Mouse (Mus musculus): ENCODE measurements around the gene Pcsk4.

DNA sequence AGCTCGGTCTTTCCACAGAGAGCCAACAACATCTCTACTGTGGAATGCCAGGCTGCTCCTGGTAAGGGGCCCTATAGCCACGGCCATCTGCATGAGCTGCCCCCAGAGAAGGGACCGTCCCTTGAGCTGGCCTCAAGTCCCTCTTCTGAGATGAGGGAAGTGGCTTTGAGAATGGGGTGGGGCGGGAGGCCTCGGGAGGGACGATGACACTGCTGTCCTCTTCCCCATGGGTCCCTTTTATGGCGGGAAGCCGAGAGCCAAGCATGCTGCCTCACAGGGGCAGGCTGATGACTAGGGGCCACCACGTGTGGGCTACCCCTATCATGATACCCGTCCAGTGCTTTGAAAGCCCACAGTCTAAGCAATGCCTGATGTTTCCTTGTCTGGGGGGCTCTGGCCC lies 12.3 kb downstream of the Pcsk4 start:
- 0 out of 2 replicates have a peak, but pooled peaks have one; percentile 8 for TF ChIP-seq POLR2A (IDR thresholded peaks at IDR 0.05; ENCODE audit: insufficient read depth, low read depth, low read length)
- TF ChIP-seq CTCF (IDR thresholded peaks at IDR 0.05; ENCODE audit: insufficient read depth, low read depth, low read length) = no peak
